Mouse (Mus musculus): Measurements from ENCODE around the gene 1700028P14Rik. TPM values are rescaled to one million over a fixed set of nuclear protein-coding genes. Genes with fewer than 3 reads are reported as not detected.
"Not testable (repeated sequence)": the region's sequence is repeated elsewhere in the genome, so short reads cannot be mapped to it uniquely, and the experiment has no call there.

The 1700028P14Rik gene
- not detected for total RNA-seq (2021)
- long read RNA-seq, experiment 1, result 0 reads
- long read RNA-seq, experiment 2, result 0 reads

- DNase-seq (ENCODE audit: low spot score), result peak; percentile 8
Measured at GRCm38 (mm10) chr19:23652644-23653043, at the start of gene 1700028P14Rik. TSS of gene 1700028P14Rik (minus strand) at chr19:23652812.

DNA sequence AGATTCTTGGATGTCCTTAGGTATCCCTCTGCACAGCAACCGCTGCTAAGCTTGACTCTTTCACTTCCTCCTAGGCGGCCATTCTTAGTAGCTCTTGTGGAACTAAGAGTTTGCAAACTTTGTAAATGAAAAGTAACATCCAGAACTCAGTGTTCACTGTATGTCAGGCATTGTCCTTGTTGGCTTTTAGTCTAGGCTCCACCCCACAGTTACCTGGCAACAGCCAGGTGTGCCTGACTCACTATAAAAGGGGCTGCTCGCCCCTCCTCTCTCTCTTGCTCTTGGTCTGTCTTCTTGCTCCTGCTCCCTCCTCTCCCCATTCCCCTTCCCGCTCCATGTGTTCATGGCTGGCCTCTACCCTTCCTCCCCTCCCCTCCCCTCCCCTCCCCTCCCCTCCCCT lies 46.5 kb upstream of the 1700028P14Rik start:
- no peak for DNase-seq (ENCODE audit: low spot score)

DNA sequence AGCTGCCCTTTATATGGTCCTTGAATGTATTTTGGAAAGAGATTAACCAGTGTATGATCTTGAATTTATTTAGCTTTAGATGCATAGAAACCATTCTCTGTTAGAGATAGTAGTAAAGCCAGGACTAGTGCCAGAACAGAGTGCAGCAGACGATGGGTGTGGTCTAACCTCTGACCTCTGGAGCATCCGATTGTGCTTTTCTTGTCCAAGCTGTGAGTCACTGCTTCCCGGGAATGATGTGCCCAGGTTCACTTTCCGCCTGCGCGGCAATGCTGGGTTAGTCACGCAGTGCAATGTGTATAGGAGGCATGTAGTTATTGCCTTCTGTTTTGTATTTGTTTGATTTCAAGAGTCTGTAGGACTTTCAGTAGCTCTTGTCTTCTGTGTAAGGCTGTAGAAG lies 45.8 kb upstream of the 1700028P14Rik start:
- peak; percentile 21 for DNase-seq (ENCODE audit: low spot score)

DNA sequence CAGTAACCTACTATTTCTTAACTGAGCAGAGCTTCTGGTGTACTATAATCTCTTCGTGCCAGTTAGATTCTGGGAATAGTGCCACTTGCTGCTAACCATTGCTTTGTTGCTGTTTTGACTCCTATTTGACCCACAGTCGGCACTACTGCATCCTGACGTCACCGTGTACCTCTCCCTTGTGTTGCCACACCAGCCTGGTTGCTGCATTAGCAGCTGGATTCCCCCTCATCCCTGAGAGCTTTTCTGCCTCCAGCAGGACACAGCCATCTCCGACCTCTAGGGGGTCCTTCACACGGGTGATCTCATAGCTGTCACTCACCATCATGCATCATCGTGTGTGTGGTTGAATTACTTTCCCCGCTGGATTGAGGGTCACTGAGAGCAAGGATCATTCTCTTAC lies 45.2 kb upstream of the 1700028P14Rik start:
- DNase-seq (ENCODE audit: low spot score), result peak; percentile 31

GRCm38 (mm10) chr19:23694344-23694743 lies 41.7 kb upstream of the 1700028P14Rik start:
- DNase-seq (ENCODE audit: low spot score), result peak; percentile 51

- no peak for DNase-seq (ENCODE audit: low spot score)
Measured at GRCm38 (mm10) chr19:23688421-23688946, 35.9 kb upstream of the 1700028P14Rik start.

DNA sequence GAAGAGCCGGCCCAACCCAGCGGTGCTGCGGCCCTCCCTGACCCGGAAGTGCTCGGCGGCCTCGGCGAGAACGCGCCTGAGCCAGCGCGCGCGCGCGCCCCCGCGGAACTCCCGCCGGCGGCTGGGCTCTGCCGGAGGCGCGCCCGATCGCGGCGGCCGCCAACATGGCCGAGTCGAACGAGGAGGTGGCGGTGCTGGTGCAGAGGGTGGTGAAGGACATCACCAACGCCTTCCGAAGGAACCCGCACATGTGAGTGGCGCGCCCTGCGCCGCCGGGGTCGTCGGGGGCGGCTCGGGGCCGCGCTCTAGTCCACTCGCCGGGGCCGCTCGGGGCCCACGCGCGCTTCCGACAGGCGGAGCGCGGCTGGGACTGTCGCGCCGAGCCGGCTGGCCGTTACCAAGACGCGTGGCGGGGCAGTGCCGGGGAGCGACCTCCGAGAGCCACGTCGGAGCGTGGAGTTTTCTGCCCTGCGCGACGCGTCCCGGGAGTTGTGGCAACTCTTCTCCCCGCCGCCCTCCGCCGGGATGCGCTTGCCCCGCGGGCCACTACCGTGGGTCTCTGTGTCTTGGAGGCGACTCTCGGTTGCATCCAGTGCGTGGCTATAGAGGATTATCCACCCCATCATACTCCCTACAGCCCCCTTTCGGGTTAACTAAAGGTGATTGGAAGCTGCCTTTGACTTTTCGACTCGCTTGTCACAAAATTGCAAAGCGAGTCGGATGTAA lies 34.8 kb upstream of the 1700028P14Rik start, which contains the start of gene Ptar1:
Ptar1 (plus strand) TSS at position 134 of the 726 bp plus-strand sequence.
- DNase-seq (ENCODE audit: low spot score), result peak; percentile 91

DNA sequence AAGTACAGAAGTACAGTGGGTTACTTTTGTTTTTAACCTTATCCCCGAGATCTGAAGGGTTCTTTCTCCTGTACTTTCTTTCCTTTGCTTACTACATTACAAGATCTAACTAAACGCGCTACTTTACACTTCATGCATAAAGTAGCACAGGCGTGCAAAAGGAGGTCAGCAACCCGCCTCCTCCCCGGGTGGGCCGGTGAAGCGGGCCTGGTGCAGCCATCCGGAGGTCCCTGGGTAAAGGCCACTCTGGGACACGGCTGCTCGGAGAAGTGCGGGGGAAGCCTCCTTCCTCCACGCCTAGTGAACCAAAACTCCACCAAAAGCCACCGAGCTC lies 34.3 kb upstream of the 1700028P14Rik start:
- DNase-seq (ENCODE audit: low spot score), result no peak

GRCm38 (mm10) chr19:23675656-23676055 lies 23.0 kb upstream of the 1700028P14Rik start:
- DNase-seq (ENCODE audit: low spot score), result not testable (repeated sequence)

- DNase-seq (ENCODE audit: low spot score), result no peak
Measured at GRCm38 (mm10) chr19:23673021-23673420, 20.4 kb upstream of the 1700028P14Rik start.

DNA sequence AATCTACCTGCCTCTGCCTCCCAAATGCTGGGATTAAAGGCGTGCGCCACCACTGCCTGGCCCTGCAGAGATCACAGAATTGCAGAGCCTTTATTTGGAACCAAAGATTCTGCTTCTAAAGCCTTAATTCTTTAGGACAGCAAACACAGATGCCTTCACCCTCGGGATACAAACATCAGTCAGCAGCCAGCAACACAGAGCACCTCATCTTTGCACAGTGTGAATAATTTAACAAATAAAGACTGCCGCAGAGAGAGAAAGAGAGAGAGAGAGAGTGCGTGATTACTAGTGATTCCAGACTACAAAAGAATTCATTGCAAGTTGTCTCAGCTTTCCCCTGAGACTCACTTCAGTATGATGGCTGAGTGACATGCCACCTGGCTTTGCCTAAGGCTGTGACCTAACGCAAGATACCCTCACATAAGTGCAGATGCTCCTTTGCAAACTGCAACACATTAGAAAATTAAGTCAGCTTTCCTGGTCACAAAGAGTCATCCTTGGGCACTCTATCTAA lies 15.6 kb upstream of the 1700028P14Rik start:
- no peak for DNase-seq (ENCODE audit: low spot score)

DNA sequence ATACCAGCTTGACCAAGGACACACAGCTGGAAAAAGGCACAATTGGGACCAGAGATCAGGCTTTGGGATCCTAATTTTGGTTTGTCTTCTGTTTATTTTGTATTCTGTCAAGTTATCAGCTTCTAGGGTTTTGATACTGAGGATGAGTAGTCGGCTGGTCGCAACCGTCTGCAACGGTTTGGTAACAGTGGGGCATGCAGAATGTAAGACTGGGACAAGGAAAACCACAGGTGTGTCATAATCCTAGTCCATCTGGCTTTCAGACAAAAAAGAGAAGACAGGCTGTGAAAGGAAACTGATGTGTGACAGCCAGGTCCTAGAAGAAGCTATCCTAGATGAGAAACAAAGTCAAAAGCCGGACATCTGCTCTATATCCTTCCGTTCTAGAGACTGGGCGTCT lies 11.5 kb upstream of the 1700028P14Rik start:
- DNase-seq (ENCODE audit: low spot score), result no peak

DNA sequence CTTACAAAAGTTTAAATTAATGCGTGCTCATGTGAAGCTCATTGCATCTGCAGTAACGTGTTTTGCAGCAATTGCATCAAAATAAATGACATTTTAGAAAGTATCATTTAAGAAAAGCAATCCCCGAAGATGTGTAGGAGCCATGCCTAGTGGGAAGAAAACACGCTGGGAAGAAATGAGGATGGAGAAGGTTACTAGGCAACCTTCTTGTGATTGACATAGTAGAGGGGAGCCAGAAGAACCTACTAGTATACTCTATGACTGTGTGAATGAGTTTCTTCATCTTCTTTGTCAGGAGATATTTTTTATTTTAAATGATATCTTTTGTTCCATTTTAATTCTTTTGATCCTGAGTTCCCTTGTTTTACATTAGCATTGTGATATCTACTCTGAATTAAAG lies 5.7 kb upstream of the 1700028P14Rik start:
- no peak for DNase-seq (ENCODE audit: low spot score)

DNA sequence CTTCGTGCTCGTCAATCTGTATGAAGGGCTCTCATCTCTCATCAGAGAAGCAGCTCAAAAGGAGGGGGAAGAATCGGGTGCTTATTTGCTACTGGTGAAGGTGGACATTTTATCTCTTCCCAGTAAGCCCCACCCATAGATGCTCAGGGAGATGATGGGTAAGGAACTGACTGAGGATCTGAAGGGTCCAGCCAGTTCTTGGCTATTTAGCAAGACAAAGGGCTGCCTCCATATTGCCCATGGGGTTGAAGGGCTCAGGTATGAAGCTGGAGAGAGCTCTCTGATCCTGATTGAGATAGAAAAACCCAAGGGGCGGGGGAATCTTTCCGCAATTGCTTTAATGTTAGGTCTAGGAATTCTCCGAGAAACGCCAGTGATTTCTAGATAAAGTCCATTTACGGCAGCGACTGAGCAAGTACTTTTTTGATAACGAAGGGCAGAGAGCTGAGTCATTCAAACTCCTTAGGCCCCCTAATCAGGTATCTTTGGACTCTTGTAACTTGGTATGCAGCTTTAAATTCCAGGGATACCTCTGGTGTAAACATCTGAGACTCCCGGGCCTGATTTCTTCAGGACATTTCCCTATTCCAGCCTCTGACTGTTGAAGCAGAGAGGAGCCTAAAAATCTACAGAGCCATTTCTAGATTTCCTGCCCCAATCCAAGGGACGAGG lies 4.8 kb upstream of the 1700028P14Rik start:
- no peak for DNase-seq (ENCODE audit: low spot score)

DNA sequence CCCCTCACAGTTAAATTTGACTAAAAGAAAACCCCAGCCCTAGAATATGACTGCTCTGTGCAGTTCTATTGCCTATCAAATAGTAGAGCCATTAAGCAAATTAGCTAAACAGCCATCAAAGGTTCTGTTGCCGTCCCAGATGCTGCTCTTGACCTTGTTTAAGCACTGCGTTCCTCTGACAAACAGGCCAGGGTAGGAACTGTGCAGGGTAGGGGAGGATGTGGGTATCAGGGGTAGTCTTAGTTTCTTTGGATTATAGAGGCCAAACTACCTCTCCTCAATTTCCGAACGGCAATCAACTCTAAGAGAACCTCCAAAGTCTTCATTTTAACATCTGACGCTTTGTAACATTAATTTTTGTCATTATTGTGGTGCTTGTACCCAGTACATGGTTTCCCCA lies 542 bp upstream of the 1700028P14Rik start:
- no peak for DNase-seq (ENCODE audit: low spot score)

GRCm38 (mm10) chr19:23647308-23647707 lies 5.3 kb downstream of the 1700028P14Rik start:
- no peak for DNase-seq (ENCODE audit: low spot score)

GRCm38 (mm10) chr19:23645347-23645746 lies 7.3 kb downstream of the 1700028P14Rik start:
- DNase-seq (ENCODE audit: low spot score), result no peak

- DNase-seq (ENCODE audit: low spot score), result no peak
Measured at GRCm38 (mm10) chr19:23643819-23644218, 8.8 kb downstream of the 1700028P14Rik start.

DNA sequence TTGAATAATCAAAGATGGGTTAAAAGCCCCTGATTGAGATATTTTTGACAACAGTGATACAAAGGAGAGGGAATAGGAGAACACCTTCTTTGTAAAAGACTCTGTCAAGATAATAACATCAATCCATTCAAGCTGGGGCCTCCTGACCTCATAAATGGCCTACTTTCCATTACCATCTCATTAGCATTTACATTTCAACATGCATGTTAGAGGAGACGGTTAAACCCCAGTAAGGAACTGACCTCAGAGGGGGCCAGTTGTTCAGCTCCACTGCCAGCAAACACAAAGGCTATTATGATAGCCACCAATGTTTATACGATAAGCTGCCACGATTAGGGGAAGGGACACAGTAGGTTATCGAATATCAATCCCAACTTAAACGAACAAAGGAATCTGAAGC lies 15.8 kb downstream of the 1700028P14Rik start:
- no peak for DNase-seq (ENCODE audit: low spot score)

GRCm38 (mm10) chr19:23631611-23632492 lies 20.8 kb downstream of the 1700028P14Rik start:
- DNase-seq (ENCODE audit: low spot score), result no peak

GRCm38 (mm10) chr19:23614268-23614667 lies 38.3 kb downstream of the 1700028P14Rik start:
- no peak for DNase-seq (ENCODE audit: low spot score)
